Mouse (Mus musculus): ENCODE results near the gene Lrrc75b.
"Not testable (repeated sequence)": the region's sequence is repeated elsewhere in the genome, so short reads cannot be mapped to it uniquely, and the experiment has no call there.

Lrrc75b gene

DNA sequence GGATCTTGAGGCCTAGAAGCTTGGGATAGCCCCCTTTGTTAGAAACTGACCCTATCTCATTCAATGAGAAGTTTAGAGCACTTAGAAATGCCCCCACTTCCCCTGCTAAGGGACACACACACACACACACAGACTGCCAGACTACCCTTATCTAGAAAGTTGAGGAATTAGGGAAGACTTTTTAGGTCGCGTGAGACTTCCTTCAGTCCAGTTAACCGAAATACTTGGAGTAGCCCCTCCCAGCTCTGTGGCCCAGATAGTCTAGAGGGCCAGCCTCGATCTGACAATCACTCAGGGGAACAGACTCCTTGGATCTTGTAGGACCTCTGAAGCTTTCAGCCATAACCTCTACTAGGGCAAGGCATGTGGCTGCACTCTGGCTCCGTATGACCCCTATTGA is 7.9 kb upstream of the Lrrc75b start:
- no peak for DNase-seq (ENCODE audit: extremely low spot score)

DNA sequence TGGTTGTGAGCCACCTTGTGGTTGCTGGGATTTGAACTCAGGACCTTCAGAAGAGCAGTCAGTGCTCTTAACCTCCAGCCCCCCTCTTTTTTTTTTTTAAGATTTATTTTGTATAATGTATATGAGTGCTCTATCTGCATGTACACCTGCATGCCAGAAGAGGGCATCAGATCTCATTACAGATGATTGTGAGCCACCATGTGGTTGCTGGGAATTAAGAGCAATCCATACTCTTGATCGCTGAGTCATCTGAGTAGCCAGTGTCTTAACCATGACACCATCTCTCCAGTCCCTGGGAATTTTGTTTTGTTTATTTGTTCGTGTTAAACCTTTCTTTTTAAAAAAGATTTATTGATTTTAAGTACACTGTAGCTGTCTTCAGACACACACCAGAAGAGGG is 6.6 kb upstream of the Lrrc75b start:
- DNase-seq (ENCODE audit: extremely low spot score): not testable (repeated sequence)

DNA sequence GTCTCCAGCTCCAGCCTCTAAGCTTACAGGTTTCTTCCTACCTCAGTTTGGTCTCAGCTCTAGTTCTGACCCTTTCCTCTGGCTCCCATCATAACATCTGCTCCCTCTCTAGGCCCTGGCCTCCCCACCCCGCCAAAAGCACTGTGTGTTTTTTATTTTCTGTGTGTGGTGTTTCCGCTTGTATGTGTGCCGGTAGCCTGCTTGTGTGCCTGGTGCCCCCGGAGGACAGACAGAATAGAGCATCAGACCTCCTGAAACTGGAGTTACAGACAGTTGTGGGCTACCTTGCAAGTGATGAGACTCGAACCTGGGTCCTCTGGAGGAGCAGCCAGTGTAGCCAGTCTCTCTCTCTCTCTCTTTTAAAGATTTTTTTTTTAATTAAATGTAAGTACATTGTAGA is 6.2 kb upstream of the Lrrc75b start:
- DNase-seq (ENCODE audit: extremely low spot score): no peak

DNA sequence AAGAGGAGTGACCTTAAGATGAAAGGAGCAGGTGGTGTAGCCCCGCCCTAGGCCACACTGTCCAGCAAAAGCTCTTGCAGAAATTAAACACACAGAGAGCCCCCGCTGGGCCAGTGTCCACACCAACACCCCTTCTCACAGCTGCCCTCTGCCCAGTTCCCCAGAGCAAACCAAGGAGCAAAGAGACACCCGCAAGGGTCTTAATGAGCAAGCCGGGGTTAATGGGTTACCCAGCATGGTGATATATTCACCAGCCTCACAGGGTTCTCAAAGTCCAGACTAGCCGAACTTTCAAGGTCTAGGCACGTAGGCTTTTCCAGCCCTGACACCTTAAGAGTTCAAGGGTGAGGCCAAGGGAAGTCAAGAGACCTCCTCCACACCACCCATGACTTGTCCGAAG is 5.8 kb upstream of the Lrrc75b start:
- no peak for DNase-seq (ENCODE audit: extremely low spot score)

DNA sequence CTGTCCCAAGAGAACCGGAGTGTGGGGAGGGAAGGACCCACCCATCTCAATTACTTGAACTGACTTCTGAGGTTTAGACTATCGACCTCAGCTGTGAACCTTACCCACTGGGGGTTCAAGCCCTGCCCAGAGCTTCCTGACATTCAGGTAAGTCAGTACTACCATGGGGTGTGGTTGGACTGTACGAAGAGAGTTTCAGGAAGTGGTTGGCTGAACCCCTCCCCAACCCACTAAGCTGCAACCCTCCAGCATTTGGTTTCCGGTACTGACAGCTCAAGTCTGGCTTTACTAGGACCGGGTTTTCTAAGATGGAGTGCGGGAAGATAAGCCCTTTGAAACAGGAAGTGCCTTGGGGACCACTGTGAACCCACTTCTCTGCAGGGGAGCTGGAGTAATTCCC is 5.3 kb upstream of the Lrrc75b start:
- no peak for DNase-seq (ENCODE audit: extremely low spot score)

DNA sequence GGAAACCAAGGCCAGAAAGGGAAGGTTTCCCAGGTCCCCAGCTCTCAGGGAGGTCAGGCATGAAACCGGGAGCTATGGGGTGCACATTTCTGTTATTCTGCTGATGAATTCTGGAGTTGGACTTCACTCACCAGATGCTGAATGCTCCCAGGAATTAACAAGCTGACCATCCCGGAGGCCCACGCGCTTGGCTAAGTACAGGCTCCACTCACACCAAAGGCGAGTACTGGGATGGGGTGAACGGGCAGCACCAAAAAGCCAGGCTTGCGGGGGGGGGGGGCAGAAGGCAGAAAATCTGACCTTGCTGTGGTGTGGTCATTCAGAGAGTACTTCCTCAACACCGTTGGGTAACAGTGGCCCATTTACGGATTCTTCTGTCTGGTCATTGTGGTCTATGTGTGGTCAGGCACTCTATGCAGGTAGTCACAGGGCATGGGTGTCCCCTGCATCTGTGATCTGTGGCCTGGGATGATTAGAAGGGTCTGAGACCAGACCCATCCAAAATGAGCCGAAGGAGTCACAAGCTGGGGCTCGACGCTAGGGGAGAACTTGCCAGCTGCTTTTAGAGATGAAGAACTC is 4.6 kb upstream of the Lrrc75b start:
- DNase-seq (ENCODE audit: extremely low spot score): no peak

DNA sequence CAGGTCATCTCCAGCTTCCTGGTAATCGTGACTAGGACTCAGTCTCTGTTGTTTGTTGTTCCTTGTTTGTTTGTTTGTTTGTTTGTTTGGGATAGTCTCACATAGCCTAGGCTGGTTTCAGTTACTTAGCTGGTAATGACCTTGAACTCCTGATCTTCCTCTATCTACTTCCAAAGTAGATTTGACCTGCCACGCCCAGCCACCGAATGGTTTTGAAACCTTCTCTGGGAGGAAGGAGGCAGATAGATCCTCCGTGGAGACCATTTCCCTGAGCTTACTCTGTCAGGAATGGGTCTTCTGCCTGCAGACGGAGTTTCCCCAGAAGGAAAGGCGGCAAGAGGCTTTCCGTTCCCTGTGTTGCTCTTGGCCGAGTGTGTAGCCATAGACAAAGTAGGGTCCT is 2.5 kb upstream of the Lrrc75b start:
- DNase-seq (ENCODE audit: extremely low spot score): no peak

DNA sequence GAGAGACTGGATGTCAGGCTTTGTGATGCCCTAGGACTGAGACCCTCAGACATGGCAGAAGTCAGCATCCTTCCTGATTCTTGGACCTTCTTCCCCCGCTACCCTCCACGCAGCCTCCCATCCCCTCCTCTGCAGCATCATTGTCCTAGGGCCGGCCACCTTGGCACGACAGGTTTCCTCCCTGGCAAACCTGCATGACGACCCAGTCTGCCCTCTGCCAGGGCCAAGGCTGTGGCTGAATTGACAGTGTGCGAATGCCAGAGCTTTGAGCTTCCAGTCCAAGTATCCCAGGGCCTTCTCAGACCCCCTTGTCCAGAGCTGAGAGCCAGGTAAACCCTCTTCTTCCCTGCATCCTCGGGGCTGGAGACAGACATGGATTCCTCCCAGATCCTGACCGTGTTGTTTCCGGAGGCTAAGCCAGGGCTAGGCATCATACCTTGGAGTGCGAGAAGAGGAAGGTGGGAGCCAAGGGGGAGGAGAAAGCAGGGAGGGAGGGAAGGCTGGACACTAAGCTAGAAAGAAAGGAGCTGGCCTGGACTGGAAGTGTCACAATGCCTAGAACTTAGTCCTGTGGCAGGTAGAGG is 1.0 kb upstream of the Lrrc75b start, which contains the start of gene Ggt1:
Gene Ggt1, plus strand, starts transcription at position 534 of the 584 bp plus-strand sequence.
- DNase-seq (ENCODE audit: extremely low spot score): no peak

DNA sequence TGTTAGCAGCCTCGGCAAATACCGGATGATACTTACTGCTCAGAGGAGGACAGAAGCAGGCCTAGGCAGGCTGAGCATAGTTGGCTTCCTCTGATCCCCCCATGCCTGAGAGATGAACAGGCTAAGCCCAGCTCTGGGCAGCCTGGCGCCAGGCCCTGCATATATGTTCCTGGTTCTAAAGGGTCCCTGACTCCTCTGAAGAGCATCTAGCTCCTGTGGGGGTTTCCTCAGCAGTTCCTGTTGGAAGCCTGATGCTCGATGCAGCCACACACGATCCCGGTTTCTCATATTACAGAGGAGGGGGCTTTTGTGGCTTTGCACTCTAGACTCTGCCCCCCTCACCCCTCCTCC is 394 bp upstream of the Lrrc75b start:
- DNase-seq (ENCODE audit: extremely low spot score): peak; percentile 47

DNA sequence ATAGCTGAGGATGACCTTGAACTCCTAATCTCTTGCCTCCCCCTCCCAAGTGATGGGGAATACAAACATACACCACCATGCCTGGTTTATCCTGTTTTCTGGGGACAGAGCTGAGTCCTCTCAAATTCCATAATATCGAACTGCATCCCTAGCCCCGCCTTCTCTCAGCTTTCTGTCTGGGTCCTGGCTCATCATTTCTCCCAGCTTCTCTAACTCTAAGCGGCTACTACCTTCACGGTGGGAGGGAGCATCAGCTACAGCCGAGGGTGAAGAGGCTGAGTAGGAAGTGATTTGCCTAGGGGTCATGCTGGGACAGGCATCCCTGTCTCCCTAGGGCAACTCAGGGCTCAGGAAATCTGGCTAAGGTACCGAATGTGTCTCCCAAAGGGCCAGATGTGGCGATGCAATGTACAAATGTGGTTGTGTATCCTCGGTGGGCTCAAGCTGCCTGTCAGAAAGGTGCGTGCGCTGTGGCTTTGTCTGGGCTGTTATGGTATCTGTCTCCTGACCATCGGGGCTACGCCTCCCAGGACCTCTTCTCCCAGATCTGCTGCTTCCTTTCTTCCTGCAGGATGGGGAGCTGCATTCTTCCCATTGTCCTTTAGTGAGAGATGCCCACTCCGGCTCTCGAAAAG is 972 bp downstream of the Lrrc75b start:
- DNase-seq (ENCODE audit: extremely low spot score): no peak

DNA sequence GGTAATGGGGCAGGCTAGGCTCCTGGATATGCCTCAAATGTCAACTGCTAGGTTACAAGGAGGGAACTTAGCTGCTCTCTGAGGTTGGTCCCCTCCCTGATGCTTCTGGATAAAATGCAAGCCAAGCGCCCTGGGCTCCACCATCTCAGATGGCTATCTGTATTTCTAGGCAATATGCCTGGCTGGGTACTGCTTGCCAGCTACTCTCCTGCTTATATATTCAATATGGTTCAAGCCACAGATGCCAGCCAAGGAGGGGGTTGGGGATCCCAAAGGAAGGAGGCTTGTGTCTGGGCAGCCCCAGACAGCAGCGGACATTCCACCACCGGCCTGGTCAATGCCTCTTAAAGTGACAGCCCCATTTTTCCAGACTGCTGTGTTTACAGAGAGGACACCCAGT is 1.6 kb downstream of the Lrrc75b start:
- DNase-seq (ENCODE audit: extremely low spot score): no peak

DNA sequence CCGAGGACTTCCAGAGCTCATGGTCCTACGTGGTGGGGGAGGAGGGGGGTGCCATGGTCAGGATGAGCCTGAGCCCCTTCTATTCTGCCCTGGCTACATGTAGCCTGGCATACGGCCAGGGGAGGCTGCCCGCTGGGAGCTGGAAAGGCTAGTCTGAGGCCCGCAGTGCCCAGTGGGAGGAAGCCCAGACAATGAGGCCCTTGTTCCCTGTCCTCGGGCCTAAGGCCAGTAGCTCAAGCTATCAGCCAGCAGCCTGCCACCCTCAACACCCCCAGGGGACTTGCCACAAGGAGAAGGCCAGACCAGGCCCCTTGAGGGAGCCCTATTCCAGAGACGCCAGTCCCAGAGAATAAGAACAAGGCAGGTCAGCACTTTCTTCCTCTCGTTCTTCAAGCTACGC is 4.1 kb downstream of the Lrrc75b start:
- DNase-seq (ENCODE audit: extremely low spot score): no peak

DNA sequence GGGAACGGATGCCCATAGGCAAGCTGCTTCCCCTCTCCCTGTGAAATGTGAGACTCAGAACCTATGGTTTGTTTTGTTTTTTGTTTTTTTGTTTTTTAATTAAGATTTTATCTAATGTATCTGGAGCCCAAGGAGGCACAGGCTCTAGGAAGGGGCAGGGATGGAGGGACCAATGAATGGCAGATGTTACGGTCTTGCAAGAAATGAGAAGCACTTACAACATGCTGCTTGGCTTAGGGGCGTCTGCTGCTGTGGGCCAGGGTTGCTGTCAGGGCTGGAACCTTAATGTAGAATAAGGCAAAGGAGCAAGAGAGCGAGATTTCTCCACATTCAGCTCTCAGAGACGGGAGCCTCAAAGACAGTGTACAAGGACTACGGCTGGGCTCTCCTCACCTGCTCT is 4.6 kb downstream of the Lrrc75b start:
- no peak for DNase-seq (ENCODE audit: extremely low spot score)

DNA sequence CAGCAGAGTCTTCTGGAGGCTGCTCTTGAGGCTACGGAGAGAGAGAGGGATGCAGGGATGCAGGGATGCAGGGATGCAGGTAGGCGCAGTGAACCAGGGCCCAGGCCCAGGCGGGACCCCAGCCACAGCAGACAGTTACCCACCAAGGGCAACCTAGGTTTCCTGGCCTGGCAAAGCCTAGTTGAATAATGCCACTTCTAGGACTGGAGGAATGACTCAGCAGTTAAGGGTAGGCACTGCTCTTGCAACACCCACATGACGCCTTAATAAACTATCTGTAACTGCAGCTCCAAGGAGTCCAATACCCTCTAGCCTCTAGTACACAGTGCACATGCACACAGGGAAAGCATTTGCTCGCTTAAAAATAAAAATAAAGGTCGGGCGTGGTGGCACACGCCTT is 6.0 kb downstream of the Lrrc75b start:
- no peak for DNase-seq (ENCODE audit: extremely low spot score)

DNA sequence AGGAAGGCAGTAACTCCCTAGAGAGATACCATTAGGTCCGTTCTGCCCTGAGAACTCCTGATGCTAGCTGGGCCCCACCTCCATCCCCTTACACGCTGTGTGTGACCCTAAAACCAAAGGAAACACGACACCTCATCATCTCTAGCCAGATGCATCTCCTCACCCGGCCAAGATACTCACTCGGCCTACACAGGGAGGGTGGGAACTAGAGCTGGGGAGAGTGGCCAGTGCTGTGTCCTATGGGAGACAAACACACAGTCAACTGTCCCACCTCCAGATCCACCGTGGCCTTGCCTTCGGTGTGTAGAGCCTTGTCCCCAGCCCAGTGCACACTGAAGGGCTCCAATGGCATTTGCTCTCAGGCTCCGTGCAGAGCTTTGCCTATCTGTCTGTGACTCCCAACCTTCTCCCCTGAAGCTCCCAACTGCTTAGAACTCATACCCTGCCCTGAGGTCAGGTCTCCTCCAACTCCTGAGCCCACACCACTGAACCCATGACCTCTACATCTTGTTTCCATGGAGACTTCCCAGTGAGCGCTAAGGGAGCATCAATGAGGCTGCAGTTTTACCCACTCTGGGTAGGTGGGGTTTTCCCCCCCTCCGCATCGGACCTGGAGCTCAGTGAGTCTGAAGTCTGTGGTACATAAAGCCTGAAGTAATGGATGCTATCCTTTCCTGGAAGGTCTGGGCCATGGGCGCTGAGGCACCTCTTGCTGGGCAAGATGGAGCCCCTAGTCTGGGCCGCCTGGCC is 7.3 kb downstream of the Lrrc75b start:
- no peak for DNase-seq (ENCODE audit: extremely low spot score)

DNA sequence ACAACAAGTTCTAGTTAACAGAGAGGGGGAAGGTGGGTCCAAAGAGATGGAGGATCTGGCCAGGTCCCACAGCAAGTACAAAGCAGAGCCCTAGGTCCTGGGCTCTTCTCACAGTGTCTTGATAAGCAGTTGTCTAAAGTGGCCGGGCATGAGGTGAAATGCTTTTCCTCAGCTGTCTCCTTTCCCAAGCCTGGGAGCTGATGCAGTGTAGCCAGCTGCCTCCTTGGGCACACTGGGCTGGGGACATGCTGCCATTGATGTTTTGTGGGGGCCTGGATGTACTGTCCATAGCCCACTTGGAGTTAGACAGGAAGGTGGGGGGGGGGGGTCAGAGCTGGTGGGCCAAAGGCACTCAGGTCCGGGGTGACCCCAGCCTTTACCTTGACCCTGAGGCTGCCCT is 8.0 kb downstream of the Lrrc75b start:
- DNase-seq (ENCODE audit: extremely low spot score): no peak

DNA sequence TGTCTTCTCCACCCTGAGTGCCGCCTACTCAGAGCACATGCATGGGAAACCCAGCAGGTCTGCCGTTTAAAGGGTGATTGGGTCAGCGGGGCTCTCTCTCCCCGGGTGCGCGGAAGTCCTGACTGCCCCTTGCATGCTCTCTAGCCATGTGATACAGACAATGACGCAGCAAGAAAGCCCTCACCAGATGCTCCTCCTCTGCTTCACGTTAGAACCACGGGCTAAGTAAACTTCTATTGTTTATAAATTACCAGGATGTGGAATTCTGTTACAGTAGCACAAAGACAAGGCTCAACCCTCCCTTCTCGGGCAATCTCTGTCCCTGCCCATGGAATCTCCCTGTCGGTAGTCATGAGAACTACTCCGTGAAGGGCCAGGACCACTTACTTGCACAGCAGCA is 9.0 kb downstream of the Lrrc75b start:
- DNase-seq (ENCODE audit: extremely low spot score): no peak

DNA sequence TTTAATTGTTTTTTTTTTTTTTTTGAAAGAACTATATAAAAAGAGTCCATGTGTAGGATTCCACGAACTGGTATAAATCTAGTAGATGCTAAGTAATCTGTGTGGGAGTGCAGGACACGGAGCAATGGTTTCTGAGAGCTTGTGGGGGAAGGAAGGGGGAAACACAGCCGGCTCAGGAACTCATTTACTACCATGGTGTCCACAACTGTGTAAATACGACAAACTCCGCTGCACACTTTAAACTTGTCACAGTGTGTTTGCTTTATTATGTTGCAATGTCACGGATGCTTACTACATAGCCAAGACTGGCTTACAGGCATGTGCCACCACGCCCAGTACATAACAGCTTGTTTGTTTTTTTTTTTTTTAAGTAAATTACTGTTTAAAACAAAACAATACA is 10.2 kb downstream of the Lrrc75b start:
- no peak for DNase-seq (ENCODE audit: extremely low spot score)

DNA sequence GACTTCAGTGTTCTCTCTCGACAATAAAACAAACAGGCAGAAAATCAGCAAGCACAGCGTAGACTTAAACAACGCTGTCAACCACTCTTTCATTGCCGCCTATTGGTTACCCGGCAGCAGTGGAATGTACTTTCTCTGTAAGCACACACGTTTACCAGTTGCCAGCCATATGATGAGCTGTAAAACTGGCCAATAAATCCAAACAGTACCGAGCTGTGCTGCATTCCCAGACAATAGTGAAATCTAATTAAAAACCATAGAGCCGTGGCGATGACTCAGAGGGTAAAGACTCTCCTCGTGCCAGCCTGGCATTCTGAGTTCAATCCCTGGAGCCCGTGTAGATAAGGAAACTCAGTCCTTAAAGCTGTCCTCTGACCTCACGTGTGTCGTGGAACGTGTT is 11.6 kb downstream of the Lrrc75b start:
- no peak for DNase-seq (ENCODE audit: extremely low spot score)

DNA sequence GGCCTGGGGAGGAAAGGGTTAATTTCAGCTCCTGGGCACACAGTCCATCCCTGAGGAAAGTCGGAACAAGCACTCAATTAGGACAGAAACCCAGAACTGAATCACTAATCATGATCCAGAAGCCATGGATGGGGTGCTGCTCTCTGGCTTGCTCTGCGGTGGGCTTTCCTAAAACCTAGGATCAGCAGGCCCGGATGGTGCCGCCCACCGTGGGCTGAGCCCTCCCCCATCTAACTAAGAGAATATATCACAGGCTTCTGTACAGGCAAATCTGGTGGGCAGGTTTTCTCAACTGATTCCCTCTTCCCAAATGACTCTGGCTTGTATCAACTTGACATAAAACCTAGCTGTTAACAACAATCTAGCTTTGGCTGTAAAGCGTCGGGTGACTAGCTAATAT is 12.2 kb downstream of the Lrrc75b start:
- DNase-seq (ENCODE audit: extremely low spot score): no peak

DNA sequence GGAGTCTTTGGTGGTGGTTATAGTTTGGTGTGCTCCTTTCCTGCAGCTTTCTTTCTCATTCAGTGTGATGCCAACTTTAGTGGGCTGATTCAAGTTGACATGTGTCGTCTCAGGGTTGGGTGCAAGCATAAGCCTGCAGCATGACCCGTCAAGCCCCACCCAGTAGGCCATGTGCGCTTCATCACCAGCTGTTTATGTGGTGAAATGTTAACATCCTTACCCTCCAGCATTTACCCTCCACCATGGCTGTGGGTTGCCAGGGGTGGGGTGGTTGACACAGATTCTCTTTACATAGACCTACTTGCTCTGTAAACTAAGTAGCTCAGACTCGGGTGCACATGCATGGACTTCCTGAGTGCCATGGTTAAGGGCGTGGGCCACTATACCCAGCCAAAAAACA is 24.0 kb downstream of the Lrrc75b start:
- DNase-seq (ENCODE audit: extremely low spot score): no peak

DNA sequence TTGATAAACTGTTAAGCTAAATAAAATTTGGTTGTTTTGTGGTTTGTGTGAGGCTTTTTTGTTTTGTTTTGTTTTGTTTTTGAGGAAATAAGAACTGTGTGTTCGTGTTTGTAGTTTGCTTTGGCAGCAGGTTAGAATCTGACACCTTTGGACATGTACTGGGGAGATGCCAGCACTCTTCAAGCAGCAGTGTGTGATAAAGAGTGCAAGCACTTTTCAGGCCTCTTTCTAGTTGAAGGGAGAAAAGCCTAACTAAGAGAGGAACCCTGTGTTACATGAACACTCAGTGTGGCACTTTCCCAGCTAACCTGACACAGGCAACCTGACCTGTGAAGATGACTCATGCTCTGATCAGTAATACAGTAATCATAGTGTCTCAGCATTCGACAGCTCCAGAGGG is 24.7 kb downstream of the Lrrc75b start:
- no peak for DNase-seq (ENCODE audit: extremely low spot score)

DNA sequence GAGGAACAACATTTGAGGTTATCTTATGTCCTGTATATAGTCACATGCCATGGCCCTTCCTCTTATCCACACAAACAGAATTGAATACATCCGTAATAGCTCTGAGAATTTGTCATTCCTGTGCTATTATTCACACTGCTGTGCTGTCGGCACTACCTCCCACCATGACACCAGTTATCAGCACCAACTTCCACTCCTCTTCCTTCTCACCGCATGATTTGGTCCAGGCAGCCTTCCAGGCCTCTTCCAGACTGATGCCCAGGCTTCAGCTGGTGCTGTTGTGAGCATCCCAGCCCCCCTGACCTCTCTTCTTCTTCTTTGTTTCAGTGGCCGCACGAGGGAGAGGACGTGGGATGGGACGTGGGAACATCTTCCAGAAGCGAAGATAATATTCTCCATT is 25.2 kb downstream of the Lrrc75b start:
- DNase-seq (ENCODE audit: extremely low spot score): no peak

Data from embryo, embryonic 9.5 days (tissue).